Mouse (Mus musculus) myocyte (in vitro differentiated cells): ENCODE measurements around the gene Fam3a.

Experiments
- E2F4 ChIP-seq: IDR thresholded peaks from one replicate; pipeline ENCODE4 v1.6.1; 2011; ENCODE audit warnings: mild to moderate bottlenecking, control low read depth, moderate library complexity; ENCODE audit not compliant: insufficient read depth
- MAX ChIP-seq: IDR thresholded peaks from one replicate; pipeline ENCODE4 v1.6.1; 2011; ENCODE audit warnings: low read depth, mild to moderate bottlenecking, control low read depth
- POLR2A ChIP-seq: IDR thresholded peaks from one replicate; pipeline ENCODE4 v1.6.1; 2011; ENCODE audit warnings: low read depth, mild to moderate bottlenecking, control low read depth, moderate library complexity; ENCODE audit not compliant: insufficient read length
- POLR2AphosphoS2 ChIP-seq: IDR thresholded peaks from one replicate; pipeline ENCODE4 v1.6.1; 2011; ENCODE audit warnings: low read depth, control low read depth; ENCODE audit not compliant: insufficient read length
- SRF ChIP-seq: IDR thresholded peaks from one replicate; pipeline ENCODE4 v1.6.1; 2011; ENCODE audit warnings: low read depth; ENCODE audit not compliant: control insufficient read depth, insufficient read length
- TCF12 ChIP-seq: IDR thresholded peaks from one replicate; pipeline ENCODE4 v1.6.1; 2011; ENCODE audit warnings: mild to moderate bottlenecking, control low read depth; ENCODE audit not compliant: poor library complexity, insufficient read depth, severe bottlenecking
- TCF3 ChIP-seq: IDR thresholded peaks from one replicate; pipeline ENCODE4 v1.6.1; 2011; ENCODE audit warnings: low read depth, control low read depth; ENCODE audit not compliant: insufficient read length
- USF1 ChIP-seq: IDR thresholded peaks from one replicate; pipeline ENCODE4 v1.6.1; 2011; ENCODE audit warnings: low read depth, mild to moderate bottlenecking, control low read depth, moderate library complexity

DNA sequence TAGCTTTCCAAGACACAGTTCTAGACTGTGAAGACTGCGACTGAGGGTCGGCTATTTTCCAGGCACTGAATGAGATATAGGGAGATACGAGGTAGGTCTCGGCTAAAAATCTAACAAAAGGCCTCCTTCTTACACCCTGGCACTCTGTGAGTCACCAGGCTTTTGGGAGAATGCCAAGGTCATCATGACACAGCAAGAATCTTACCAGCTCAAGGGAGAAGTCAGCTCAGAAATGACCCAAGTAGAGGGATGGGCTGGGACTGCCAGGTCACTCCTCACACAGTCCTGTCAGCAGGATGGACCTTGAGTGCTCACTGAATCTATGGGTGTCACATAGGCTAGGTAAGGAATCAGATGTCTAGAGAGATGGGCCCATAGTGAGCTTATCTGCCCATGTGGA, 32.1 kb upstream of the Fam3a start:
- TF ChIP-seq SRF: no peak
- peak; percentile 39 for TF ChIP-seq POLR2A
- TF ChIP-seq MAX: no peak
- TF ChIP-seq E2F4: no peak
- no peak for TF ChIP-seq USF1
- TF ChIP-seq TCF3: no peak
- TF ChIP-seq TCF12: no peak
- no peak for TF ChIP-seq POLR2AphosphoS2
